In the genomic region with DNA sequence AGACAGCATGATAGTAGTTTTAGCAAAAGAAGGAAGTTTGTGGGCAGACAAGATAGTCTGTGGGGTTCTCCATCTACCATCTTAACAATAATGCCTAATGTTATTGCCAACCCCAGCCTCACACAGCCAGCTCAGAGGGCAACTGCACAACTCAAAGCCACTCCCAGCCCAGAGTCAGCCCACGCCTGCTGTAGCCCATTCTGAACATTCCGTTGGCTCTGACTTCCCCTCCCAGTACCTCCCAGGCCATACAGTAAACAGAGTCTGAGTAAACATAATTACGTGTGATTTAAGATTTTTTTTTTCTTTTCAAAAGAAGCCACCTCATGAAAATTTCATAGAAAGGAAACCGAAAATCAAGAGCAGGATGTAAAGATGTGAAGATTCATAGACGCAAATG, we compare ENCODE assay signal across 17 mouse cellular contexts.
DNase-seq lines count a peak whose midpoint lies in the region; ATAC-seq and TF ChIP-seq lines count a peak whose summit lies in the region.
"Had no signal": no experiment of that assay in that cellular context is flagged by ENCODE, and none has a peak within 500 bp of the region (broad histone marks: within the 10 kb centered on the region; RNA-seq: fewer than 3 reads in every experiment).

No protein-coding gene starts in this region.

- no peaks in the 10 kb centered on the region for H3K4me1 ChIP-seq in lung, adult 2 months (ENCODE audit: control insufficient read depth, insufficient read depth, low read length)
- H3K4me1 ChIP-seq in intestine, embryonic 16.5 days (ENCODE audit: control insufficient read depth, insufficient read depth, low read length), result peaks cover 19% of the 10 kb centered on the region

- 0 out of 2 replicates have a peak, but pooled peaks cover 2% of the 10 kb centered on the region for H3K27me3 ChIP-seq in intestine, embryonic 16.5 days (replicated peaks; ENCODE audit: control insufficient read depth, insufficient read depth, low read length)
- H3K27me3 ChIP-seq: CH12.LX; embryonic facial prominence, embryonic 13.5 days; heart, embryonic 12.5 days; limb, embryonic 13.5 days; neural tube, embryonic 12.5 days had no signal

- no peak for TF ChIP-seq POLR2A in lung, adult 2 months (IDR thresholded peaks at IDR 0.05; ENCODE audit: borderline replicate concordance, extremely low read depth, low read depth, low read length)

- H3K27ac ChIP-seq in intestine, embryonic 16.5 days (ENCODE audit: low read length), result no peak overlapping the region
- H3K27ac ChIP-seq: embryonic facial prominence, embryonic 13.5 days; gastrocnemius, adult 2 months; limb, embryonic 13.5 days; neural tube, embryonic 12.5 days had no signal

- TF ChIP-seq CTCF in lung, adult 2 months (IDR thresholded peaks at IDR 0.05; ENCODE audit: insufficient read depth, low read length), result no peak

- no peak for ATAC-seq in intestine, embryonic 16.5 days

- H3K4me2 ChIP-seq in intestine, embryonic 16.5 days (ENCODE audit: low read depth, low read length), result no peak overlapping the region
- H3K4me2 ChIP-seq: embryonic facial prominence, embryonic 13.5 days; heart, embryonic 12.5 days; limb, embryonic 13.5 days; neural tube, embryonic 12.5 days had no signal

- no peaks in the 10 kb centered on the region for H3K9me3 ChIP-seq in intestine, embryonic 16.5 days (ENCODE audit: control insufficient read depth, low read length)
- H3K9me3 ChIP-seq: embryonic facial prominence, embryonic 13.5 days; heart, embryonic 12.5 days; limb, embryonic 13.5 days; neural tube, embryonic 12.5 days had no signal

- no peak overlapping the region for H3K4me3 ChIP-seq in lung, adult 2 months (replicated peaks; ENCODE audit: extremely low read depth, low read depth, low read length)
- H3K4me3 ChIP-seq in intestine, embryonic 16.5 days (ENCODE audit: low read length), result no peak overlapping the region
- H3K4me3 ChIP-seq: embryonic facial prominence, embryonic 13.5 days; gastrocnemius, adult 2 months; heart, embryonic 12.5 days; limb, embryonic 13.5 days; neural tube, embryonic 12.5 days had no signal

- WGBS in lung, adult 2 months, result 34% methylated on average over 5 of the region's 5 CpGs
- 50% methylated on average over 5 of the region's 5 CpGs for WGBS in intestine, embryonic 16.5 days

- H3K9ac ChIP-seq in intestine, embryonic 16.5 days (ENCODE audit: low read depth, low read length), result no peak overlapping the region
- H3K9ac ChIP-seq: embryonic facial prominence, embryonic 13.5 days; heart, embryonic 12.5 days; limb, embryonic 13.5 days; neural tube, embryonic 12.5 days had no signal

- no peaks in the 10 kb centered on the region for H3K36me3 ChIP-seq in intestine, embryonic 16.5 days (ENCODE audit: control insufficient read depth, insufficient read depth, low read length)
- H3K36me3 ChIP-seq: embryonic facial prominence, embryonic 13.5 days; heart, embryonic 12.5 days; limb, embryonic 13.5 days; neural tube, embryonic 12.5 days had no signal

- peak; percentile 51 to 52 for DNase-seq in lung, adult 18-20 months
- DNase-seq in lung, adult 2 months, result no peak
- peak; percentile 57 for DNase-seq in T-cell, adult 2 months (ENCODE audit: low spot score)
- DNase-seq in lung, postnatal 14 days, result peak; percentile 25
- peak; percentile 74 for DNase-seq in naive thymus-derived CD4-positive, alpha-beta T cell, adult 2 months (ENCODE audit: low read depth)
- no peak for DNase-seq in frontal cortex, postnatal 14 days (ENCODE audit: low spot score in 2 of 2)
- DNase-seq in frontal cortex, postnatal 10 days (ENCODE audit: low spot score in 2 of 2), result no peak
- DNase-seq: adrenal gland, adult 8-10 months; cerebellum, postnatal 10 days; gastrocnemius, adult 2 months; kidney, adult 2 months had no signal

Comparison
In these comparisons a context has a peak if more than half of its experiments do, and no peak if none do; other contexts are left out.
1. DNase-seq: peak in lung, adult 18-20 months (2 of 2), T-cell, adult 2 months (single experiment), lung, postnatal 14 days (single experiment) and naive thymus-derived CD4-positive, alpha-beta T cell, adult 2 months (single experiment); none in lung, adult 2 months (single experiment), frontal cortex, postnatal 14 days (0 of 2) and frontal cortex, postnatal 10 days (0 of 2).